Mouse (Mus musculus): ENCODE measurements around the gene Polr2l. TPM values are rescaled to one million over a fixed set of nuclear protein-coding genes. Genes with fewer than 3 reads are reported as not detected.

Gene Polr2l
- polyA plus RNA-seq, 1 experiment from 2014 or later, result 43.9 TPM

GRCm38 (mm10) chr7:141466607-141467148, 8.3 kb downstream of the Polr2l start:
- WGBS (ENCODE audit: insufficient replicate concordance), result 54% methylated on average over 10 of the region's 10 CpGs
- Histone ChIP-seq H3K27ac (replicated peaks) (peak overlapping the region; percentile 81), H3K9ac (peak overlapping the region; percentile 83), H3K9me3 (replicated peaks) (no peaks in the 10 kb centered on the region), H3K4me1 (replicated peaks) (peaks cover 68% of the 10 kb centered on the region), H3K27me3 (peaks cover 54% of the 10 kb centered on the region), H3K4me2 (peak overlapping the region; percentile 96), H3K4me3 (replicated peaks) (peak overlapping the region; percentile 76), H3K36me3 (replicated peaks) (peaks cover 26% of the 10 kb centered on the region)
- no peak for ATAC-seq (ENCODE audit: insufficient read depth)

DNA sequence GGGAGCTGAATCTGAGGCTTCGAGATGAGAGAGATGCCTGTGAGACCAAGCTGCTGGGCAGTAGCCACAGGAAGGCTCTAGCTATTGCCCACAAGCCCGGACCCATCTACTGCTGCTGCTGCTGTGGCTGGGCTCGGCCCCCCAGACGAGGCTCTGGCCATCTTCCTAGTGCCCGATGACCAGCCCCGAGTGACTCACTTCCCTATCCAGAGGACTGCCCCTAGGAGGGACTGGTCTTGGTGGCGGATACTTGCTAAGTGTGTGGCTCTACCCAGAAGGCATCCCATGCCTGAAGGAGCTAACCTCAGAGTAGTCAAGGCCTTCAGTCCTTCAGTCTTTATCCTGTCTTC, 8.9 kb downstream of the Polr2l start:
- Histone ChIP-seq H3K36me3 (replicated peaks) (peaks cover 19% of the 10 kb centered on the region), H3K4me3 (replicated peaks) (no peak overlapping the region), H3K9ac (no peak overlapping the region), H3K4me2 (no peak overlapping the region), H3K27me3 (peaks cover 60% of the 10 kb centered on the region), H3K4me1 (replicated peaks) (peaks cover 73% of the 10 kb centered on the region), H3K9me3 (replicated peaks) (no peaks in the 10 kb centered on the region), H3K27ac (replicated peaks) (no peak overlapping the region)
- ATAC-seq (ENCODE audit: insufficient read depth), result no peak
- 48% methylated on average over 7 of the region's 7 CpGs for WGBS (ENCODE audit: insufficient replicate concordance)

DNA sequence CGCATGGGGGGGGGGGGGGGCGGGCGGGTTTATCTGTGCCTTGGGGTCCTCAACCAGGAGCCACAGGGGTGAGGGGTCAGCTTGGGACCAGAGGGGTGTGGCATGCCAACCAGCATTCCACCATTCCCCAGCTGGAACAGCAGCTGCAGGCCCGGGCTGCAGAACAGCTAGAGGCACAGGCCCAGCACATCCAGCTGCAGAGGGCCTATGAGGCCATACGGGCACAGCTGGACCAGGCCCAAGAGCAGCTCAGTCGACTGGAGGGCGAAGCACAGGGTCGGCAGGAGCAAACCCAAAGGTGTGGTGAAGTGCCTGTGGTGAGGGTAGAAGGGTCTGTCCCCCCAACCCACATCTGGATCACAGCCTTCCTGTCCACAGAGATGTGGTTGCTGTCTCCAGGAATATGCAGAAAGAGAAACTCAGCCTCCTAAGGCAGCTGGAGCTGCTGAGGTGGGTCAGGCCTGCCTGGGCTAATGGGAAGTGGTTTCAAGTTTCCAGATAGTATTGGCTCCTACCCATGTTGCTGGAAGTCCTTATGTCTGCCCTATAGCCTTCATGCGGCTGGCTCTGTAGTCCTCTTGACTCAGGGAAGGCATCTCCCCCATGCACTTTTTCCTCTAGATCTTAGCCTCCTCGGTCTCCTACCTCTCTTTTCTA, 9.4 kb downstream of the Polr2l start:
- Histone ChIP-seq H3K9ac (no peak overlapping the region), H3K27me3 (peaks cover 66% of the 10 kb centered on the region), H3K4me1 (replicated peaks) (peaks cover 76% of the 10 kb centered on the region), H3K36me3 (replicated peaks) (peaks cover 14% of the 10 kb centered on the region), H3K4me2 (no peak overlapping the region), H3K9me3 (replicated peaks) (no peaks in the 10 kb centered on the region), H3K4me3 (replicated peaks) (no peak overlapping the region), H3K27ac (replicated peaks) (no peak overlapping the region)
- WGBS (ENCODE audit: insufficient replicate concordance), result 42% methylated on average over 10 of the region's 10 CpGs
- no peak for ATAC-seq (ENCODE audit: insufficient read depth)

- ATAC-seq (ENCODE audit: insufficient read depth), result no peak
- H3K4me3 ChIP-seq (replicated peaks), result 0 out of 2 replicates have a peak overlapping the region, but pooled peaks have one; percentile 10
- H3K9me3 ChIP-seq (replicated peaks), result no peaks in the 10 kb centered on the region
- H3K4me1 ChIP-seq (replicated peaks), result peaks cover 68% of the 10 kb centered on the region
- peaks cover 8% of the 10 kb centered on the region for H3K36me3 ChIP-seq (replicated peaks)
- peak overlapping the region; percentile 35 for H3K4me2 ChIP-seq
- no peak overlapping the region for H3K27ac ChIP-seq (replicated peaks)
- H3K27me3 ChIP-seq, result peaks cover 74% of the 10 kb centered on the region
- H3K9ac ChIP-seq, result no peak overlapping the region
- 8% methylated on average over 38 of the region's 38 CpGs for WGBS (ENCODE audit: insufficient replicate concordance)
Measured at GRCm38 (mm10) chr7:141464603-141465201, 10.2 kb downstream of the Polr2l start.

DNA sequence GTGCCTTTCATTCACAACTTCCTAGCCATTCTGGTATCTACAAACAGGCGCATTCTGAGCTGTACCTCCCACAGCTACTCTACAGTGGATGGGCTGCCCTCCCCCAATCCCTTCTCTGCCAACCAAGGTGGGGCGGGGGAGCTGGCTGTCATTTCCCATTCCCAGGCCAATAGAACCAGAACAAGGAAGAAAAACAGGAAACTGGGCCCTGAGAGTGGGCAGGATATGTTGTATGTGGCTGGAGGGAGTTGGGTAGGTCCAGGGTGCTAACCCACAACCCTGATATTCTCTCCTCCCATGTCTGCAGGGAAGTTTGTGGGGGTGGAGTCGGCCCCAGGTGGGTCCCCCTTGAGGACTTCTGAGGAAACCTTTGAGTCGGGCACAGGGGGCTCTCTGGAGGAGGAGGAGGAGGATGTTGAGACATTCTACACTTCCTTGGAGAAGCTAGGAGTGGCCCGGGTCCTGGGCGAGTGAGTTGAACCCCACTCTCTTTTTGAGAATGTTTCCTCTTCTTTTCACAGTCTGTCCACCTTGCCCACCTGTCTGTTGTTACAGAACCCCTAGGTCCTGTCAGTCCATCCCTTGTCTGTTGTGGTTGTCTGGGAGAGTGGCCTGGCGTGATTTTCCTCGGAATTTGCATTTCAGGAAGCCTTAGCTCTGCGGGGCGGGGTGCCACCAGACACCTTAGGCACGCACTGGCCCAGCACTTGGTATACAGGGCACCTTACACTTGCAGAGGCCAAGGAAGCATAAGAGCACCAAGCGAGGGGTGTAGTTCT, 10.9 kb downstream of the Polr2l start:
- peak overlapping the region; percentile 35 for H3K4me2 ChIP-seq

GRCm38 (mm10) chr7:141462333-141462821, 12.6 kb downstream of the Polr2l start:
- 16% methylated on average over 5 of the region's 5 CpGs for WGBS (ENCODE audit: insufficient replicate concordance)
- peaks cover 84% of the 10 kb centered on the region for H3K27me3 ChIP-seq
- peaks cover 51% of the 10 kb centered on the region for H3K4me1 ChIP-seq (replicated peaks)
- ATAC-seq (ENCODE audit: insufficient read depth), result no peak
- H3K4me2 ChIP-seq, result peak overlapping the region; percentile 66
- H3K36me3 ChIP-seq (replicated peaks), result peaks cover 12% of the 10 kb centered on the region; the same call in 1 of the 2 replicates
- 0 out of 2 replicates have a peak overlapping the region, but pooled peaks have one; percentile 6 for H3K27ac ChIP-seq (replicated peaks)
- H3K9ac ChIP-seq, result no peak overlapping the region; the same call in 1 of the 2 replicates
- H3K4me3 ChIP-seq (replicated peaks), result peak overlapping the region; percentile 50
- no peaks in the 10 kb centered on the region for H3K9me3 ChIP-seq (replicated peaks)

More for the DNA sequence above, 10.9 kb downstream of the Polr2l start:
- Histone ChIP-seq H3K36me3 (replicated peaks) (peaks cover 8% of the 10 kb centered on the region; the same call in 1 of the 2 replicates), H3K27me3 (peaks cover 81% of the 10 kb centered on the region), H3K4me1 (replicated peaks) (peaks cover 61% of the 10 kb centered on the region), H3K9me3 (replicated peaks) (no peaks in the 10 kb centered on the region), H3K9ac (no peak overlapping the region), H3K27ac (replicated peaks) (0 out of 2 replicates have a peak overlapping the region, but pooled peaks have one; percentile 6), H3K4me3 (replicated peaks) (no peak overlapping the region)
- no peak for ATAC-seq (ENCODE audit: insufficient read depth)
- 23% methylated on average over 12 of the region's 12 CpGs for WGBS (ENCODE audit: insufficient replicate concordance)

DNA sequence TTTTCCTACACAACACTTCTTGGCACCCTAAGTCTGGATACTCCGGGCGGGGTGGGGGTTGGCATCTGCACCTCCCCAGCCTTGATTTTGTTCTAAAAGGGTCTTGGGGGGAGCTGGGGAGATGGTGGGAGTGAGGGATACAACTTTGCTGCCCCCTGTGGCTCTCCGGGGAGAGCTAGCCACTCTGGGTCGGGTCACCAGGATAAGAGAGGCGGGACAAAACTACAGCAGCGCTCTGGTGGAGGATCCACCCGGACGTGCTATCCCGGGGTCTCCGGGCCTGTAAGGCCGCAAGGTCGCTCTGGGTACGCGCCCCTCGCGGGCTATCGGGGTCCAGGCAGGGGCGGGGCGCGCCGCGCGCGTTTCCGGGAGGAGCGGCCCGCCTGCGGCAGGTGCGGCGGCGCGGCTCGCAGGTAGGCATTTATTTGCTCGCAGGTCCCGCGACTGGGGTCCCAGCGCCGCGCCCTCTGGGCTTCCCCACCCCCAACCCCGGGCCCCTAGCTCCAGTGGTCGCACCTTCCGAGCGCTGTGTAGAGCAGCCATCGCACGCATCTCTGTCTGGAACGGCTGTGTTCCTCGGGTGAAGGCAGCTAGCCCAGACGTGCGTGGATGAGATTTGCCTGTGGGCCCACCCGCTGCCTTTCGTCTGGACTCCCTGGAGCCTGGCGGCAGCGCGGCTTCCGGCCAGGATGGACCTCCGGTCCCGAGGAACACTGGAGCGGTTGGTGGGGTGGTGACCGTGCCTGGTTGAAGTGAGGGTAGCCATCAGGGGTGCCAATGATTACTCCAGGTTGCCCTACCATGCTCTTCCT, 13.2 kb downstream of the Polr2l start:
- Histone ChIP-seq H3K9ac (peak overlapping the region; percentile 40; the same call in 1 of the 2 replicates), H3K9me3 (replicated peaks) (no peaks in the 10 kb centered on the region), H3K4me2 (peak overlapping the region; percentile 66), H3K4me1 (replicated peaks) (peaks cover 49% of the 10 kb centered on the region), H3K4me3 (replicated peaks) (peak overlapping the region; percentile 50), H3K27ac (replicated peaks) (no peak overlapping the region), H3K27me3 (peaks cover 81% of the 10 kb centered on the region), H3K36me3 (replicated peaks) (peaks cover 12% of the 10 kb centered on the region; the same call in 1 of the 2 replicates)
- ATAC-seq (ENCODE audit: insufficient read depth), result no peak
- WGBS (ENCODE audit: insufficient replicate concordance), result 3% methylated on average over 54 of the region's 59 CpGs

- peaks cover 69% of the 10 kb centered on the region for H3K27me3 ChIP-seq
- no peak for ATAC-seq (ENCODE audit: insufficient read depth)
- H3K9ac ChIP-seq, result peak within 1 kb of the TSS; percentile 40; the same call in 1 of the 2 replicates
- peaks cover 12% of the 10 kb centered on the region; the same call in 1 of the 2 replicates for H3K36me3 ChIP-seq (replicated peaks)
- H3K4me2 ChIP-seq, result peak within 1 kb of the TSS; percentile 66
- WGBS (ENCODE audit: insufficient replicate concordance), result 54% methylated on average over 15 of the region's 15 CpGs
- H3K27ac ChIP-seq (replicated peaks), result 0 out of 2 replicates have a peak within 1 kb of the TSS, but pooled peaks have one; percentile 38
- H3K9me3 ChIP-seq (replicated peaks), result no peaks in the 10 kb centered on the region
- H3K4me1 ChIP-seq (replicated peaks), result peaks cover 51% of the 10 kb centered on the region
- H3K4me3 ChIP-seq (replicated peaks), result peak within 1 kb of the TSS; percentile 50
Measured at GRCm38 (mm10) chr7:141460391-141461113, 14.4 kb downstream of the Polr2l start, which contains the start of gene Cracr2b. Gene Cracr2b (plus strand): TSS chr7:141461094.

GRCm38 (mm10) chr7:141460001-141460390, 14.9 kb downstream of the Polr2l start:
- Histone ChIP-seq H3K4me1 (replicated peaks) (peaks cover 50% of the 10 kb centered on the region), H3K27ac (replicated peaks) (no peak overlapping the region), H3K36me3 (replicated peaks) (peaks cover 12% of the 10 kb centered on the region; the same call in 1 of the 2 replicates), H3K27me3 (peaks cover 63% of the 10 kb centered on the region), H3K4me3 (replicated peaks) (no peak overlapping the region), H3K4me2 (no peak overlapping the region), H3K9me3 (replicated peaks) (no peaks in the 10 kb centered on the region), H3K9ac (no peak overlapping the region)
- 59% methylated on average over 5 of the region's 5 CpGs for WGBS (ENCODE audit: insufficient replicate concordance)
- no peak for ATAC-seq (ENCODE audit: insufficient read depth)
